19 mouse cellular contexts compared by ENCODE assay signal in the genomic region with DNA sequence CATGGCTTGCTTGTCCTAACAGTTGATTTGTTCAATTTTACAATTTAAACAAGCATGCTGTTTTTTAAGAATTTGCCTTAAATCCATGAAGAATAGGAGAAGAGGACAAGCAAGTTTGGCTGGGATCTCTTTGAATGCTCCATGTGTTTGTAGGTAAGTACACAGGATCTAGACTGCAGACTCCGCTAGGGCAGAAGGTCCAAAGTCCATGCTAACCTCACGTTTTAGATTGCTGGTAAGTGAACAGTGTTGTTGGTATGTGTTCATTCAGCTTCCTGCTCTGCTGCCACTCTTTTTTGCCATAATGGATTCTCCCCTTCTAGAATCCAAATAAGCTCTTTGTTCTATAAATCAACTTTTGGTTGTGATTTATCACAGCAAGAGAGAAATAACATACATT.
A peak's percentile ranks its signal among the peaks of the same experiment; 100 is the strongest.
DNase-seq lines count a peak whose midpoint lies in the region; ATAC-seq lines count a peak whose summit lies in the region.
"Had no signal": no experiment of that assay in that cellular context is flagged by ENCODE, and none has a peak within 500 bp of the region (broad histone marks: within the 10 kb centered on the region; RNA-seq: fewer than 3 reads in every experiment).

No protein-coding gene starts in this region.

- no peak overlapping the region for H3K4me3 ChIP-seq in stomach, embryonic 14.5 days (ENCODE audit: low read depth, low read length)
- H3K4me3 ChIP-seq: embryonic facial prominence, embryonic 15.5 days; erythroblast, embryonic 14.5 days; forebrain, embryonic 10.5 days; gastrocnemius, adult 2 months; heart, embryonic 12.5 days; hindbrain, embryonic 10.5 days had no signal

- no peaks in the 10 kb centered on the region for H3K4me1 ChIP-seq in stomach, embryonic 14.5 days (ENCODE audit: control insufficient read depth, insufficient read depth, low read length)
- H3K4me1 ChIP-seq: embryonic facial prominence, embryonic 15.5 days; forebrain, embryonic 10.5 days; heart, embryonic 12.5 days; hindbrain, embryonic 10.5 days had no signal

- H3K36me3 ChIP-seq in stomach, embryonic 14.5 days (ENCODE audit: control insufficient read depth, insufficient read depth, low read length) = peaks cover 80% of the 10 kb centered on the region

- DNase-seq in kidney, adult 9 months = peak; percentile 37
- DNase-seq in kidney, adult 11 months = no peak
- DNase-seq in retina, embryonic 14.5 days (ENCODE audit: low spot score) = peak; percentile 13
- no peak for DNase-seq in retina, postnatal 1 day
- DNase-seq in MN1 (ENCODE audit: low spot score) = no peak
- DNase-seq in cerebellum, postnatal 25 days = no peak
- DNase-seq: adrenal gland, adult 8-10 months; adrenal gland, postnatal 36 days; cerebellum, adult 2 months; cerebellum, postnatal 10 days; gastrocnemius, adult 2 months; gastrocnemius, postnatal 25 days had no signal

- 59% methylated on average over 2 of the region's 2 CpGs for WGBS in stomach, embryonic 14.5 days

- H3K27me3 ChIP-seq in stomach, embryonic 14.5 days (ENCODE audit: control insufficient read depth, insufficient read depth, low read length) = no peaks in the 10 kb centered on the region
- H3K27me3 ChIP-seq: embryonic facial prominence, embryonic 15.5 days; heart, embryonic 12.5 days had no signal

- H3K9ac ChIP-seq in stomach, embryonic 14.5 days (replicated peaks; ENCODE audit: low read depth, low read length) = no peak overlapping the region
- H3K9ac ChIP-seq: embryonic facial prominence, embryonic 15.5 days; heart, embryonic 12.5 days had no signal

- no peak overlapping the region for H3K4me2 ChIP-seq in stomach, embryonic 14.5 days (replicated peaks; ENCODE audit: low read depth, low read length)
- H3K4me2 ChIP-seq: embryonic facial prominence, embryonic 15.5 days; heart, embryonic 12.5 days had no signal

- no peak overlapping the region for H3K27ac ChIP-seq in stomach, embryonic 14.5 days (ENCODE audit: low read length)
- H3K27ac ChIP-seq: embryonic facial prominence, embryonic 15.5 days; forebrain, embryonic 10.5 days; gastrocnemius, adult 2 months; hindbrain, embryonic 10.5 days had no signal

- H3K9me3 ChIP-seq in stomach, embryonic 14.5 days (ENCODE audit: control insufficient read depth, low read depth, low read length) = no peaks in the 10 kb centered on the region
- H3K9me3 ChIP-seq: embryonic facial prominence, embryonic 15.5 days; forebrain, embryonic 10.5 days; heart, embryonic 12.5 days; hindbrain, embryonic 10.5 days had no signal

- 0 out of 2 replicates have a peak, but pooled peaks have one; percentile 62 for ATAC-seq in stomach, embryonic 14.5 days (ENCODE audit: insufficient number of reproducible peaks, insufficient read depth, low FRiP score, low read depth)
- ATAC-seq: forebrain, embryonic 14.5 days had no signal

Comparison
In these comparisons a context has a peak if more than half of its experiments do, and no peak if none do; other contexts are left out.
1. DNase-seq: peak in kidney, adult 9 months (single experiment) and retina, embryonic 14.5 days (single experiment); none in kidney, adult 11 months (single experiment), retina, postnatal 1 day (single experiment), MN1 (single experiment) and cerebellum, postnatal 25 days (0 of 2).